Mouse (Mus musculus): ENCODE measurements at regions not wholly inside any gene's neighbourhood (a gene's known extent, or its start where the extent isn't known, plus 50 kb on each side); places are given as distances from the start of the nearest gene placed in this dataset.

DNA sequence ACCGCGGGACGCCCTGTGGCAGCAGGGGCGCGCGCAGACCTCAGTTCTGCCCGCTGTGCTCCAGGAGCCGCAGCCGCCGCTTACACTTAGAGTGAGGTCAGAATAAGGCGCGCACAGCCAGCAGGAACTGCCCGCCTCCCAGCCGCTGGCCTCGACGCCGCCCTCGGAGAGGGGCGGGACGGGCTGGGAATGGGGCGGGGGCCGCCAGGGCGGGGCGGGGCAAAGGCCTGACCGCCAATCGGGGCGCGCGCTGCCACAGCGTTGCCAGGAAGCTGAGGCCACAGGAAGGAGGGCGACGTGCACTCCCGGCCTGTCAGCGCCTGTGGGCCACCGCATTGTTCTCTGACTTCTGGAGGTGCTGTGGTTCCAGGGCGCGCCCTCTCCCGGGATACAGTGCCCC is 174.7 kb upstream of the Asap2 start:
- no peak for TF ChIP-seq CTCF (IDR thresholded peaks at IDR 0.05; ENCODE audit: borderline replicate concordance, extremely low read depth, insufficient read depth, insufficient read length)
- TF ChIP-seq POLR2A (IDR thresholded peaks at IDR 0.05; ENCODE audit: borderline replicate concordance, extremely low read depth, insufficient read depth, insufficient read length, poor library complexity, severe bottlenecking), result no peak
